Mouse (Mus musculus) G1E (cell line): Measurements from ENCODE around the gene Ms4a6b.

Experiments
- CTCF ChIP-seq: IDR thresholded peaks from 2 replicates; pipeline ENCODE4 v1.5.1; 2012; ENCODE audit warnings: low read depth, low read length, inconsistent platforms, mixed read lengths
- GATA1 ChIP-seq: IDR thresholded peaks from 2 replicates; pipeline ENCODE4 v1.6.1; 2012; ENCODE audit warnings: borderline replicate concordance, low read length, inconsistent platforms, mixed read lengths
- POLR2AphosphoS5 ChIP-seq: IDR thresholded peaks from 2 replicates; pipeline ENCODE4 v1.6.1; 2012; ENCODE audit warnings: low read depth, low read length, inconsistent platforms; ENCODE audit not compliant: insufficient replicate concordance
- TAL1 ChIP-seq: conservative IDR thresholded peaks from 2 replicates; pipeline ENCODE4 v1.6.1; 2012; ENCODE audit warnings: low read depth, low read length, inconsistent platforms, mixed read lengths

GRCm38 (mm10) chr19:11516845-11517244 lies 533 bp downstream of the Ms4a6b start:
- no peak for TF ChIP-seq CTCF
- no peak for TF ChIP-seq GATA1
- TF ChIP-seq POLR2AphosphoS5 = no peak
- TF ChIP-seq TAL1 = no peak
